Mouse (Mus musculus): ENCODE measurements around the gene Gm7358. TPM values are rescaled to one million over a fixed set of nuclear protein-coding genes. Genes with fewer than 3 reads are reported as not detected.
"Not testable (repeated sequence)": the region's sequence is repeated elsewhere in the genome, so short reads cannot be mapped to it uniquely, and the experiment has no call there.

Gm7358 gene
- total RNA-seq (2015; ENCODE audit: low replicate concordance): not detected in 2 replicates
- not detected in 2 replicates for total RNA-seq (2017; ENCODE audit: low replicate concordance)

DNA sequence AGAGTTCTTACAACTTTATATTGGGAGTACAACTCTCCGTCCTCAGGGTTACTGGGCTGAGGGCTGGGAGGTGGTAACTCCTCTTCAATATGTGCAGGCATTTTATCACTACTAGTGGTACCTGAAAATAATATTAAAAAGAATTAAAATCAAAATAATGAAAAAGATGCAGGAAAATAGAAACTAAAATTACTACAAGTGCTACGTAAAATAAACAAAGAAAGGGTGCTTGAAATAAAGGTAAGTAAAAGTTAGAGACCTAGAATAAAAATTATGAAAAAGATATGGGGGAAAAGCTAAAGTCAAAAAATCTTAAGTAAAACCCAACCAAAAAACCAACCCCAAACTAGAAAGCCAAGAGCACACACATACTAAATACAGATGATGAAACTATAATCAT is at the start of gene Gm7358:
Gene Gm7358 (minus strand): TSS at position 101 of the 400 bp plus-strand sequence.
- ATAC-seq (replicated peaks; ENCODE audit: low FRiP score, poor library complexity, severe bottlenecking): not testable (repeated sequence)

DNA sequence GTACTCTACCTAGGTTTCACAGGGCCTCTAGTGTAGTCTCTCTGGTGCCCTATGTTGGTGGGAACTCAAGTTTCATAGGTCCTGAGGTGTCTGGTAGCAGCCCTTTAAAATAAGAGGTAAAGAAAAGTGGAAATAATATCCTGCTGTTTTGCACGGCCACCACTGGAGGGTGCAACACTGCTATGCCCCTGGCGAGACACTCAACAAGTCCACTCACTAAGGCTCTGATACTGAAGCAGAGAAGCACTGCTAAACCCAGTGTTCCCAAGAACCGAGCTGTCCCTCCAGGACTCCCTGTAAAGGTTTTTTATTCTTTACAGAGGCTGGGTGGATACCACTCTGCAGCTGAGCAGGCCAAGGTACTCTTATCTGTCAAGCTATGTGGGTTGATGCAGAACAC is 43.7 kb upstream of the Gm7358 start:
- ATAC-seq (replicated peaks; ENCODE audit: low FRiP score, poor library complexity, severe bottlenecking): not testable (repeated sequence)

DNA sequence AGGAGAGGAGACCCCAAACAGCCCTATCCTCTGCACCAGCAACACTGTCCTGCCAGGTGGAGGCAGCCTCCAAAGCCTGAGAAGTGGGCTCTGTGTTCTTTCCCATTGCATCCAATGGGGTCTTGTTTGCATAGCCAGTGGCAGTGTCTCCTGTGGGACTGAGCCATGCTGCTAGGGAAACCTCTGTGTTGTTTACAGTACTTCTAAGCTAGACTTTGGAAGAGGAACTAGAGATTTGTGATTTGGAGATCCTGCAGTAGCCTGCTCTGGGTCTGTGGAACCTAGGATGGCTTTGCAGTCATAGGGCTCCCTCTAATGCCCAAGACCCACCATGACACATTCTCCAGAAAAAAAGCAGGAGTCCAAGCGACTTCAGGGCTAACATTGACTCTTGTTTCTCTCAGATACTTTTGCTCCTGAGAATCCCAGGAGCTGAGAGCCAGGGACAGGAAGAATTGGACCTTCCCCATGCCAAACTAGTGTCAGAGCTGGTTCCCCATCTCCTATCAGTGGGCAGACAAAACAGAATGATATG is 42.2 kb upstream of the Gm7358 start:
- not testable (repeated sequence) for ATAC-seq (replicated peaks; ENCODE audit: low FRiP score, poor library complexity, severe bottlenecking)

DNA sequence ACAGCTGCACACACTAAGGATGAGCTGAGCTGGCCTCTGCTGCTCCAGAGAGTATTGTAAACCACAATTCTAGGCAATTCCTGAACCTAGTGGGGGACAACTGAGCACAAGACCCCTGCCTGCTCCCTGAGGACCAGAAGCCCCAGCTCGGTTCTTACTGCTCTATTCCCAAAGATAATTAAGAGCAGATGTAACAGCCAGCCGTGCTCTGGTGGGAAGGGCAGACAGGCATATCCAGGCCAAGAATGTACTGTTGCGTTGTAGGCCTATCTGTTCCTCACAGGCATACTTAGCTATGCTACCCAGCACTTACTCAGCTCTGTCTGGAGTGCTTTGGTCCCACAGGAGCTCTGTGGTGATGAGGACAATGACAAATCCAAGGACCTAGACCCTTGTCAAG is 40.6 kb upstream of the Gm7358 start:
- not testable (repeated sequence) for ATAC-seq (replicated peaks; ENCODE audit: low FRiP score, poor library complexity, severe bottlenecking)

DNA sequence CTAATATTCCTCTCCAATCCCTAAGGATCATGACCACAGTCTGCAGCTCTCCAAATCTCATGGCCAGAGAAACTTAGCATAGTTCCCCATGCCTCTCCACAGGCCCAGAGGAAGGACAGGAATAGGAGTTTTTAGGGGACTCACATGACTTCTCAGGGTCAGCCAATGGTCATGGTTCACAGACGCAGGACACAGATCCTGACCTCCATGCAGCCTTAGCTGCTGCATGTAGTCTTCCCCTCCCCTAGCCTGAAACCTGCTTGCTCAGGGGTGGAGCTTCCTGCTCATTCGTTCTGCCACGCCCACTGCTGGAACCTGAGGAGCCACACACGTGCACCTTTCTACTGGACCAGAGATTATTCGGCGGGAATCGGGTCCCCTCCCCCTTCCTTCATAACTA is 34.8 kb upstream of the Gm7358 start:
- ATAC-seq (replicated peaks; ENCODE audit: low FRiP score, poor library complexity, severe bottlenecking): not testable (repeated sequence)

DNA sequence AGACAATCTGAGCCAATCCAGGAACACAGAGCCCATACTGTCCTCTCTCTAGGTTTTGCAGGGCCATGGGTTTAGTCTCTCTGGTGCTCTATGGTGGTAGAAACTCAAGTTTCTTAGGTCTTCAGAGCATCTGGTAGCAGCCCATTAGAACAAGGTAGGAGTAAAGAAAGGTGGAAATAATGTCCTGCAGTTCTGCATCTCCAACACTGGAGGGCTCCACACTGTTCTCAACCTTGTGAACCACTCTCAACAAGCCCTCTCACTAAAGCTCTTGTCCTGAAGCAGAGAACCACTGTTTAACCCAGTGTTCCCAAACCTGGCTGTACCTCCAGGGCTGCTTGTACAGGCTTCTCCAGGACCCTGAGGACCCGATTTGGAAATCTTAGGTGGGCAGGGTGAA is 27.3 kb upstream of the Gm7358 start:
- not testable (repeated sequence) for ATAC-seq (replicated peaks; ENCODE audit: low FRiP score, poor library complexity, severe bottlenecking)

DNA sequence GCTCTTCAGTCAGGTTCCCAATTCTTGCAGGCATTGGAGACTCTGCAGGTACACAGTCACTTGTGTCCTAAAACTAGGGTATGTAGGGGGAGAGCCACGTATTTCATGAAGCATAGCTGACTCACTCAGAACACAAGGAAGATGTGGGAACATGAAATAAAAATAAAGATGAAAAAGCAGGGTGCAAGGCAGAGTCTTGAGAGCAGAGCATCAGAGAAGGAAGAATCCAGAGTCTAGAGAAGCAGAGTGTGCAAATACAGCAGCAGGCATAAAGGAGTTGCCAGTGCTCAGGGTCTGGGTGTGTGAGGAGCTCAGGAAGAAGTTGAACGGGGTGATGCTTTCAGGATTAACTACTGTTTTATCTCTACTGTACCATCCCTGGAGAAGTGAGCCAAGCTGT is 17.5 kb downstream of the Gm7358 start:
- not testable (repeated sequence) for ATAC-seq (replicated peaks; ENCODE audit: low FRiP score, poor library complexity, severe bottlenecking)

DNA sequence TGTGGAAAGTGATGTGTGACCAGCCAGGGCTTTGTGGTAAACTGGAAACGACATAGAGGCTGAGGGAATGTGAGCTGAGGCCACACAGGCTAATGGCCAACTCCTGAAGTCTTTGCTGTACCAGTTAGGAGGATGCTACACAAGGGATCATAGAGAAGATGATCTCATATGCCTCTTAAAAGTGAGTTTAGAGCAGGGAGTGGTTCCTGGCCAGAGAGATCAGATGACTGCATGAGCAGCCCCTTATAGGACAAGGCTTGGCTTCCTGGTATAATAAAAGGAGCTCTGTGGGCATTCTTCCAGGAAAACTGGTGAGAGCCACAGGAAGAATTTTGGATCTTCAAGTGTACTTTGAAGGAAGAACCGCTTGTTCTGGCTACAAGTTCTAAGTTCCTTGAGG is 22.3 kb downstream of the Gm7358 start:
- not testable (repeated sequence) for ATAC-seq (replicated peaks; ENCODE audit: low FRiP score, poor library complexity, severe bottlenecking)

DNA sequence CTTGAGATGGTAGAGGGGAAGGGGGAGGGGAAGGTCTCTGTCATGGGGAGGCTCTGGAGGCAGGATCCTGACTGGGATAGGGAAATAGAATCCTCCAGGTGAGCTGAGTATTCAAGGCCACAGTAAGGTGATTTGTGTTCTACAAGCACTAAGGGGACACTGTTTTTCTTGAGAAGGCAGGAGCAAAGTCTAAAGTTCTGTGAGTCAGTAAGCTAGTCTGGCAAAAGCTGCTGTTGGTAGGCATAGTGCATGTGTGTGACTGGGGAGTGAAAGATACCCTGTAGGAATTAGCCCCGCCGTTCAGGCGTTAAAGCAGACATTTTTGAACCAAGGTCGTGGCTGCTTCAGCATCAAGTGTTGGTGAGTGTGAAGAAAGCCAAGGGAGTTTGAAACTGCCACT is 23.2 kb downstream of the Gm7358 start:
- not testable (repeated sequence) for ATAC-seq (replicated peaks; ENCODE audit: low FRiP score, poor library complexity, severe bottlenecking)

Other genes starting within 250 kb of the Gm7358 start
- gene Gm7168, start 111.2 kb downstream of the Gm7358 start, total RNA-seq (2015; ENCODE audit: low replicate concordance): not detected in 2 replicates
- gene Gm7168, start 111.2 kb downstream of the Gm7358 start, total RNA-seq (2017; ENCODE audit: low replicate concordance): not detected in 2 replicates
- not detected in 2 replicates for gene Gm7356, start 55.8 kb downstream of the Gm7358 start, total RNA-seq (2015; ENCODE audit: low replicate concordance)
- not detected in 2 replicates for gene Gm7356, start 55.8 kb downstream of the Gm7358 start, total RNA-seq (2017; ENCODE audit: low replicate concordance)
- not detected in 2 replicates for gene Dact2, start 144.8 kb upstream of the Gm7358 start, total RNA-seq (2015; ENCODE audit: low replicate concordance)
- 1.1 TPM in 1 of 2 replicates, not detected in the other for gene Dact2, start 144.8 kb upstream of the Gm7358 start, total RNA-seq (2017; ENCODE audit: low replicate concordance)
- gene Smoc2, start 220.0 kb upstream of the Gm7358 start, total RNA-seq (2015; ENCODE audit: low replicate concordance): 2.1 TPM in 1 of 2 replicates, not detected in the other
- 0.98 TPM in 1 of 2 replicates, not detected in the other for gene Smoc2, start 220.0 kb upstream of the Gm7358 start, total RNA-seq (2017; ENCODE audit: low replicate concordance)

Data from erythroblast, adult 5-6 weeks (primary cell).